Mouse (Mus musculus) MEL (cell line): ENCODE data around the gene Npr1. TPM values are rescaled to one million over a fixed set of nuclear protein-coding genes. Genes with fewer than 3 reads are reported as not detected.
A peak's percentile ranks its signal among the peaks of the same experiment; 100 is the strongest.

Experiments used
- DNase-seq: peaks from one replicate; pipeline ENCODE4 v3.0.0; 2011; ENCODE audit warnings: low read depth, low spot score
- H3K27ac ChIP-seq: 2 replicates; pipeline ENCODE4 v1.5.1; 2012; ENCODE audit warnings: low read depth, mild to moderate bottlenecking, control low read depth, low read length, moderate library complexity; ENCODE audit not compliant: control insufficient read depth
- H3K27me3 ChIP-seq, 2 experiments: fragments of 150-350 bp in 1 of 2; sonication (generic) in 1 of 2; 2 replicates each; pipeline ENCODE4 v1.6.1; 2012; ENCODE audit warnings: low read length in 2 of 2, mild to moderate bottlenecking in 2 of 2, improper control_type of control experiment in 1 of 2, moderate library complexity in 1 of 2; ENCODE audit not compliant: insufficient read depth in 2 of 2, control insufficient read depth in 1 of 2
- H3K36me3 ChIP-seq, 2 experiments: 2 replicates each; pipeline ENCODE4 v1.6.1; 2012 to 2014; ENCODE audit warnings: low read length in 2 of 2, improper control_type of control experiment in 1 of 2, inconsistent platforms in 1 of 2, mild to moderate bottlenecking in 1 of 2; ENCODE audit not compliant: insufficient read depth in 2 of 2, control insufficient read depth in 1 of 2
- H3K4me1 ChIP-seq, 2 experiments: fragments of 150-350 bp in 1 of 2; sonication (generic) in 1 of 2; 2 replicates each; pipeline ENCODE4 v1.6.1; 2012; ENCODE audit warnings: low read length in 2 of 2, improper control_type of control experiment in 1 of 2, mild to moderate bottlenecking in 1 of 2; ENCODE audit not compliant: insufficient read depth in 2 of 2, control insufficient read depth in 1 of 2
- H3K4me3 ChIP-seq, 2 experiments: fragments of 150-350 bp in 1 of 2; sonication (generic) in 1 of 2; 2 replicates each; pipeline ENCODE4 v1.5.1; 2012; ENCODE audit warnings: low read depth in 2 of 2, low read length in 2 of 2, mild to moderate bottlenecking in 2 of 2, moderate library complexity in 2 of 2, control low read depth in 1 of 2, improper control_type of control experiment in 1 of 2; ENCODE audit not compliant: control insufficient read depth in 1 of 2, insufficient read depth in 1 of 2
- H3K79me2 ChIP-seq: 2 replicates; pipeline ENCODE4 v1.6.1; 2012; ENCODE audit warnings: mild to moderate bottlenecking, low read length, moderate library complexity; ENCODE audit not compliant: control insufficient read depth, poor library complexity, insufficient read depth
- H3K9ac ChIP-seq: 2 replicates; pipeline ENCODE4 v1.6.1; 2012; ENCODE audit warnings: low read depth, mild to moderate bottlenecking, control low read depth, low read length, moderate library complexity; ENCODE audit not compliant: control insufficient read depth, poor library complexity, severe bottlenecking
- H3K9me3 ChIP-seq: fragments of 150-350 bp; sonication (generic); replicated peaks from 2 replicates; pipeline ENCODE4 v1.6.1; 2012; ENCODE audit warnings: mild to moderate bottlenecking, low read length, improper control_type of control experiment, moderate library complexity; ENCODE audit not compliant: insufficient read depth
- BHLHE40 ChIP-seq: IDR thresholded peaks from 2 replicates; pipeline ENCODE4 v1.6.1; 2012; ENCODE audit warnings: low read depth, mild to moderate bottlenecking, inconsistent platforms, low read length, improper control_type of control experiment, borderline replicate concordance
- CTCF ChIP-seq, 3 experiments: IDR thresholded peaks in 2 of 3; conservative IDR thresholded peaks in 1 of 3; 2 replicates each; pipeline ENCODE4 v1.5.1; 2011 to 2012; ENCODE audit warnings: low read length in 3 of 3, low read depth in 2 of 3, mild to moderate bottlenecking in 2 of 3, improper control_type of control experiment in 1 of 3, inconsistent platforms in 1 of 3, mixed read lengths in 1 of 3, moderate library complexity in 1 of 3; ENCODE audit not compliant: control insufficient read depth in 1 of 3, insufficient read depth in 1 of 3, poor library complexity in 1 of 3, severe bottlenecking in 1 of 3
- E2F4 ChIP-seq: IDR thresholded peaks from 2 replicates; pipeline ENCODE4 v1.6.1; 2011; ENCODE audit warnings: low read depth, low read length, improper control_type of control experiment, borderline replicate concordance
- ELF1 ChIP-seq: IDR thresholded peaks from 2 replicates; pipeline ENCODE4 v1.6.1; 2014; ENCODE audit warnings: low read depth, mild to moderate bottlenecking, inconsistent platforms, low read length, improper control_type of control experiment, moderate library complexity
- EP300 ChIP-seq, 2 experiments: IDR thresholded peaks; 2 replicates each; pipeline ENCODE4 v1.6.1; 2011; ENCODE audit warnings: improper control_type of control experiment in 2 of 2, low read length in 2 of 2, low read depth in 1 of 2, mild to moderate bottlenecking in 1 of 2
- ETS1 ChIP-seq: IDR thresholded peaks from 2 replicates; pipeline ENCODE4 v1.6.1; 2012; ENCODE audit warnings: low read depth, mild to moderate bottlenecking, inconsistent platforms, low read length, improper control_type of control experiment, moderate library complexity
- HCFC1 ChIP-seq: IDR thresholded peaks from 2 replicates; pipeline ENCODE4 v1.6.1; 2012; ENCODE audit warnings: low read depth, mild to moderate bottlenecking, inconsistent platforms, low read length, improper control_type of control experiment, moderate library complexity
- KAT2A ChIP-seq: conservative IDR thresholded peaks from 2 replicates; pipeline ENCODE4 v1.6.1; 2012; ENCODE audit warnings: low read depth, low read length, improper control_type of control experiment, inconsistent platforms
- MAFK ChIP-seq: IDR thresholded peaks from 2 replicates; pipeline ENCODE4 v1.6.1; 2011; ENCODE audit warnings: low read depth, mild to moderate bottlenecking, low read length, improper control_type of control experiment, borderline replicate concordance
- MAX ChIP-seq: IDR thresholded peaks from 2 replicates; pipeline ENCODE4 v1.6.1; 2011; ENCODE audit warnings: low read length, improper control_type of control experiment
- MAZ ChIP-seq: IDR thresholded peaks from 2 replicates; pipeline ENCODE4 v1.6.1; 2012; ENCODE audit warnings: low read depth, mild to moderate bottlenecking, inconsistent platforms, low read length, improper control_type of control experiment
- MEF2A ChIP-seq: IDR thresholded peaks from 2 replicates; pipeline ENCODE4 v1.6.1; 2014; ENCODE audit warnings: low read depth, mild to moderate bottlenecking, inconsistent platforms, low read length, improper control_type of control experiment; ENCODE audit not compliant: poor library complexity, insufficient replicate concordance, severe bottlenecking; ENCODE audit errors: extremely low read depth
- MXI1 ChIP-seq: IDR thresholded peaks from 2 replicates; pipeline ENCODE4 v1.6.1; 2011; ENCODE audit warnings: mild to moderate bottlenecking, low read depth, low read length, improper control_type of control experiment
- MYC ChIP-seq: IDR thresholded peaks from 2 replicates; pipeline ENCODE4 v1.6.1; 2011; ENCODE audit warnings: low read depth, mild to moderate bottlenecking, low read length, improper control_type of control experiment, moderate library complexity
- POLR2A ChIP-seq, 2 experiments: IDR thresholded peaks; 2 replicates each; pipeline ENCODE4 v1.6.1; 2011 to 2012; ENCODE audit warnings: low read length in 2 of 2, mild to moderate bottlenecking in 2 of 2, control low read depth in 1 of 2, improper control_type of control experiment in 1 of 2, low read depth in 1 of 2, moderate library complexity in 1 of 2; ENCODE audit not compliant: control insufficient read depth in 1 of 2, insufficient read depth in 1 of 2, poor library complexity in 1 of 2
- POLR2AphosphoS2 ChIP-seq: IDR thresholded peaks from 2 replicates; pipeline ENCODE4 v1.6.1; 2011; ENCODE audit warnings: low read length, improper control_type of control experiment
- POLR2AphosphoS5 ChIP-seq: IDR thresholded peaks from 2 replicates; pipeline ENCODE4 v1.6.1; 2012; ENCODE audit warnings: low read depth, borderline replicate concordance, mild to moderate bottlenecking, inconsistent platforms, low read length, moderate library complexity, mixed read lengths
- RAD21 ChIP-seq: IDR thresholded peaks from 2 replicates; pipeline ENCODE4 v1.6.1; 2011; ENCODE audit warnings: mild to moderate bottlenecking, low read depth, low read length, improper control_type of control experiment
- RCOR1 ChIP-seq: IDR thresholded peaks from 2 replicates; pipeline ENCODE4 v1.6.1; 2012; ENCODE audit warnings: low read depth, mild to moderate bottlenecking, inconsistent platforms, low read length, improper control_type of control experiment
- SIN3A ChIP-seq: IDR thresholded peaks from 2 replicates; pipeline ENCODE4 v1.6.1; 2012; ENCODE audit warnings: low read length, improper control_type of control experiment, inconsistent platforms
- SMC3 ChIP-seq: IDR thresholded peaks from 2 replicates; pipeline ENCODE4 v1.6.1; 2011; ENCODE audit warnings: low read depth, low read length, improper control_type of control experiment
- TBP ChIP-seq: IDR thresholded peaks from 2 replicates; pipeline ENCODE4 v1.8.0; 2011; ENCODE audit warnings: low read depth, low read length, improper control_type of control experiment
- TCF12 ChIP-seq: IDR thresholded peaks from 2 replicates; pipeline ENCODE4 v1.6.1; 2014; ENCODE audit warnings: low read depth, mild to moderate bottlenecking, inconsistent platforms, low read length, improper control_type of control experiment, moderate library complexity
- UBTF ChIP-seq: IDR thresholded peaks from 2 replicates; pipeline ENCODE4 v1.6.1; 2012; ENCODE audit warnings: low read depth, mild to moderate bottlenecking, inconsistent platforms, low read length, improper control_type of control experiment, moderate library complexity, borderline replicate concordance; ENCODE audit not compliant: insufficient read depth
- USF1 ChIP-seq: IDR thresholded peaks from 2 replicates; pipeline ENCODE4 v1.6.1; 2014; ENCODE audit warnings: low read depth, mild to moderate bottlenecking, inconsistent platforms, low read length, improper control_type of control experiment, moderate library complexity
- USF2 ChIP-seq, 2 experiments: IDR thresholded peaks; 2 replicates each; pipeline ENCODE4 v1.6.1; 2011 to 2012; ENCODE audit warnings: improper control_type of control experiment in 2 of 2, low read length in 2 of 2, borderline replicate concordance in 1 of 2, inconsistent platforms in 1 of 2, low read depth in 1 of 2, mild to moderate bottlenecking in 1 of 2; ENCODE audit not compliant: insufficient read depth in 1 of 2
- ZC3H11A ChIP-seq: IDR thresholded peaks from 2 replicates; pipeline ENCODE4 v1.6.1; 2012; ENCODE audit warnings: low read depth, mild to moderate bottlenecking, inconsistent platforms, low read length, improper control_type of control experiment
- ZKSCAN1 ChIP-seq: IDR thresholded peaks from 2 replicates; pipeline ENCODE4 v1.6.1; 2012; ENCODE audit warnings: low read depth, mild to moderate bottlenecking, inconsistent platforms, low read length, improper control_type of control experiment, moderate library complexity
- ZNF384 ChIP-seq: IDR thresholded peaks from 2 replicates; pipeline ENCODE4 v1.6.1; 2012; ENCODE audit warnings: low read depth, mild to moderate bottlenecking, inconsistent platforms, low read length, improper control_type of control experiment
- polyA plus RNA-seq, 2 experiments: library from polyadenylated mRNA; stranded (reverse) in 1 of 2; unstranded in 1 of 2; fragments of >175 nt in 1 of 2; fragments of >200 nt in 1 of 2; gene quantifications; 2 replicates each; pipeline versions ENCODE4 v1.2.1 to v1.2.4; 2012; ENCODE audit warnings: low replicate concordance in 2 of 2, low read depth in 1 of 2; ENCODE audit not compliant: insufficient read length in 2 of 2, insufficient read depth in 1 of 2, missing spikeins in 1 of 2
- total RNA-seq: library from RNA; depleted of rRNA; stranded (reverse); fragments of 300-350 nt; gene quantifications from 2 replicates; pipeline ENCODE4 v1.2.3, GENCODE M21; 2012

The Npr1 gene
- total and polyA plus RNA-seq, 3 experiments = 0.11 TPM; not detected in 2

- Histone ChIP-seq H3K27ac (peak overlapping the region; percentile 32), H3K4me3 (peak overlapping the region; percentile 3 to 70; a peak in 2 of 4 replicates), H3K36me3 (peaks cover 7 to 11% of the 10 kb centered on the region in 2 experiments), H3K79me2 (peaks cover 4% of the 10 kb centered on the region), H3K27me3 (no peaks in the 10 kb centered on the region)
- peak; percentile 89 for DNase-seq
- TF ChIP-seq BHLHE40 (no peak), ZC3H11A (0 out of 2 replicates have a peak, but pooled peaks have one; percentile 15), RCOR1 (0 out of 2 replicates have a peak, but pooled peaks have one; percentile 6), RAD21 (peak; percentile 30), SMC3 (peak; percentile 69), MEF2A (no peak), USF1 (no peak), ELF1 (peak; percentile 2; the same call in 1 of the 2 replicates), UBTF (no peak), ETS1 (peak; percentile 67), POLR2AphosphoS2 (no peak), EP300 (IDR thresholded peaks at IDR 0.05; ENCODE audit: low read depth in 1 of 2, low read length in 2 of 2) (no peak), MAX (peak; percentile 76), TBP (peak; percentile 7; the same call in 1 of the 2 replicates), HCFC1 (no peak), USF2 (IDR thresholded peaks at IDR 0.05; ENCODE audit: borderline replicate concordance in 1 of 2, insufficient read depth in 1 of 2, low read depth in 1 of 2, low read length in 2 of 2) (no peak), E2F4 (no peak), MAFK (no peak), TCF12 (no peak), MXI1 (peak; percentile 87), ZKSCAN1 (no peak), MYC (peak; percentile 96), KAT2A (no peak), POLR2A (IDR thresholded peaks at IDR 0.05; ENCODE audit: control insufficient read depth in 1 of 2, insufficient read depth in 1 of 2, low read depth in 1 of 2, low read length in 2 of 2, poor library complexity in 1 of 2) (no peak), CTCF (IDR thresholded peaks at IDR 0.05 in 2 of 3, conservative IDR thresholded peaks at IDR 0.05 in 1 of 3; ENCODE audit: control insufficient read depth in 1 of 3, insufficient read depth in 1 of 3, low read depth in 2 of 3, low read length in 3 of 3, poor library complexity in 1 of 3, severe bottlenecking in 1 of 3) (peak in 2 of 3 experiments; percentile 53 to 79), POLR2AphosphoS5 (no peak), MAZ (no peak), SIN3A (peak; percentile 60), ZNF384 (peak; percentile 86)
- TF ChIP-seq, all 39 proteins: peak for 13
- Histone ChIP-seq H3K4me1 (peaks cover 3 to 11% of the 10 kb centered on the region in 2 experiments; a peak in 2 of 4 replicates), H3K9me3 (no peaks in the 10 kb centered on the region), H3K9ac (peak overlapping the region; percentile 42)
These were observed 25.7 kb upstream of the Npr1 start for GRCm38 (mm10) chr3:90491350-90491749.
